Mouse (Mus musculus) Patski (cell line): Measurements from ENCODE around the gene AI661453. TPM values are rescaled to one million over a fixed set of nuclear protein-coding genes. Genes with fewer than 3 reads are reported as not detected.

Experiments
- ATAC-seq: fragments of 100-300 bp; one replicate; pipeline ENCODE4 v1.8.0; 2021
- CTCF ChIA-PET: fragments of 350-600 bp; sonication (Branson Sonifier 250); formaldehyde crosslinking; loops from one replicate; lab custom pipeline; 2022; ENCODE audit warnings: inconsistent platforms; lab: Charles Lee
- POLR2A ChIA-PET: fragments of 350-600 bp; sonication (Branson Sonifier 250); formaldehyde crosslinking; loops from one replicate; lab custom pipeline; 2022; ENCODE audit warnings: antibody characterized with exemption, inconsistent platforms; lab: Charles Lee
- DNase-seq: peaks from one replicate; pipeline ENCODE4 v3.0.0-alpha.2; 2011; ENCODE audit warnings: low read depth, low spot score
- H3K27me3 ChIP-seq: fragments of 371-371 bp; one replicate; pipeline ENCODE4 v1.5.1; 2021
- CTCF ChIP-seq: fragments of 100-300 bp; IDR thresholded peaks from one replicate; pipeline ENCODE4 v1.5.1; 2021
- in situ Hi-C: fragments of 300-500 bp; cut with MboI; formaldehyde crosslinking; loops from 3 replicates; pipeline ENCODE4 v1.11.1; 2018; ENCODE audit warnings: low pct_unique_long_range_greater_than_20kb, mixed read lengths
- polyA plus RNA-seq: library from polyadenylated mRNA; unstranded; gene quantifications from one replicate; pipeline ENCODE4 v1.2.3, GENCODE M21; 2021

The AI661453 gene
- polyA plus RNA-seq, 1 experiment from 2014 or later, result 20.0 TPM

DNA sequence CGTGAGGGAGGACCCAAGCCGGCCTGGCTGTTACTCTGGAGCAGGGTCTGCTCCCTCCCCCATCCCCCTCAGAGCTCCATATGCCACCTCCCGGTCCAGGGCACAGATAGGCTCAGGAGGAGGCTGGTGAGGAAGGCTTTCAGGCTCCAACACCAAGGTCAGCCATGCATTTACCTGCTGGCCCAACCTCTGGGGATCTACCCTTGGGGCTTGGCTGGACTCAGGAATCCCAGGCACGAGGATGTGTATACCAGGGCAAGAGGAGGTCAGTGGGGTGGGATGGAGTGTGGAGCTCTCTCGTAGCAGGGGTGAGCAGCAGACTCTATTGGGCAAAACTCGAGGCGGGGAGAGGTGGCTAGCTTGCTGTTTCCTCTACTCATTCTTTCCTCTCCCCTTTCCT is 16.5 kb downstream of the AI661453 start:
- peak; percentile 84 for ATAC-seq
- ChIA-PET CTCF (interaction anchor here (0.9 kb wide), 1 partner anchor 13 kb away, joined by 3 read pairs; no protein-coding TSS in a partner anchor), POLR2A (no interaction called here)
- no peak for TF ChIP-seq CTCF
- H3K27me3 ChIP-seq, result no peaks in the 10 kb centered on the region
- in situ Hi-C loops, result no loop called here
- DNase-seq, result peak; percentile 39

DNA sequence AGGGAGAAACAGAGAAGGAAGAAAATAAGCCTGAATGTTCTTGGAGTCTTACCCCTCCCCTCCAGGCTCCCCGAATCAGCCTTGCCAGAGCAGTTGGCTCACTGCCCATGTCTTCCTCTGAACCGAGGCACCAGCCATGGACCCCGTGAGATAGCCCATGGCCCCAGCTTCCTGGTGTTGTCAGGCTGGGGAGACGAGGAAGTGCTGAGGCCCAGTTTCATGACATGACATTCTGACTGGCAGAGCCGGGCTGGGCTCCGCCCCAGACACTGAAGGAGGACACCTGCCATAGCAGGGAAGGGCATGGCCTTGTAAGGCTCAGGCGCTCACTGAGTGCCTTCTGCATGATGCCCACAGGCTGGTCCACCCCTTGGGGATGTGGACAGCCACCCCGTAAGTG is 18.3 kb downstream of the AI661453 start:
- TF ChIP-seq CTCF, result no peak

DNA sequence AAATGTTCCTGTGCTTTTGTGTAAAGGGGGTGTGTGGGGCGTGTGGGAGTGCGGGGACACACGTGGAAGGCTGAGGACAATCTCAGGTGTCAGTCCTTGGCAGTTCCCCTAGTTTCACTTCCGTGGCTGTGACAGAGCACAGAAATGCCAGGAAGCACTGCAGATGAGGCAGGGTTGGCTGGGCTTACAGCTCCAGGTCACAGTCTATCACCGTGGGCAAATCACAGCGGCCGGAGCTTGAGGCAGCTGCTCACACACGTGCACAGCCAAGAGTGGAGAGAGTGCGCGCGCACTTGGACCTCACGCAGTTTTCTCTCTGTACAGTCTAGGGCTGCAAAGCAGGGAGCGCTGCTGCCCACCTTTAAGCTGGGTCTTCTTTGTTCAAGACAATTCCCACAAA is 21.9 kb downstream of the AI661453 start:
- ATAC-seq, result no peak
- in situ Hi-C loops, result no loop called here
- no peaks in the 10 kb centered on the region for H3K27me3 ChIP-seq
- no peak for DNase-seq
- no peak for TF ChIP-seq CTCF
- CTCF ChIA-PET, result interaction anchor here (1.2 kb wide), 2 partner anchors 15 to 17 kb away, joined by 3 read pairs; no protein-coding TSS in a partner anchor
- POLR2A ChIA-PET, result no interaction called here

More for the DNA sequence above, 18.3 kb downstream of the AI661453 start:
- H3K27me3 ChIP-seq, result no peaks in the 10 kb centered on the region
- DNase-seq (no peak), ATAC-seq (no peak)
- ChIA-PET CTCF (no interaction called here), POLR2A (interaction anchor here (0.6 to 1.0 kb wide), 4 partner anchors 8 to 301 kb away, joined by 3 to 4 read pairs (median 4); no protein-coding TSS in a partner anchor)
- in situ Hi-C loops, result no loop called here

DNA sequence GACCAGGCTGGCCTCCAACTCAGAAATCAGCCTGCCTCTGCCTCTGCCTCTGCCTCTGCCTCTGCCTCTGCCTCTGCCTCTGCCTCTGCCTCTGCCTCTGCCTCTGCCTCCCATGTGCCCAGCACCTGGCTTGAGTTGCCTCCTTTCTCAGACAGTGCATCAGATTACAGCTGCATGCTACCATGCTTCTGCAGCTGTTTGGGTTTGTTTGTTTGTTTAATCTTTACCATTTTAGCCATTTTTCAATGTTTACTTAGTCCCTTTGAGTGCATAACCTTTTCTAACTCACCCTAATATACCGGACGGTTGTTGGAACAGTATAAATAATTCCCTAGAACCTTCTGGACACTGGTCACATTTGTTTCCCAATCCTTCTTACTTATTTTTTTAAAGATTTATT is 22.5 kb downstream of the AI661453 start:
- in situ Hi-C loops, result no loop called here
- no peaks in the 10 kb centered on the region for H3K27me3 ChIP-seq
- DNase-seq, result no peak
- ATAC-seq, result no peak
- POLR2A ChIA-PET, result no interaction called here
- TF ChIP-seq CTCF, result no peak
- CTCF ChIA-PET, result no interaction called here

DNA sequence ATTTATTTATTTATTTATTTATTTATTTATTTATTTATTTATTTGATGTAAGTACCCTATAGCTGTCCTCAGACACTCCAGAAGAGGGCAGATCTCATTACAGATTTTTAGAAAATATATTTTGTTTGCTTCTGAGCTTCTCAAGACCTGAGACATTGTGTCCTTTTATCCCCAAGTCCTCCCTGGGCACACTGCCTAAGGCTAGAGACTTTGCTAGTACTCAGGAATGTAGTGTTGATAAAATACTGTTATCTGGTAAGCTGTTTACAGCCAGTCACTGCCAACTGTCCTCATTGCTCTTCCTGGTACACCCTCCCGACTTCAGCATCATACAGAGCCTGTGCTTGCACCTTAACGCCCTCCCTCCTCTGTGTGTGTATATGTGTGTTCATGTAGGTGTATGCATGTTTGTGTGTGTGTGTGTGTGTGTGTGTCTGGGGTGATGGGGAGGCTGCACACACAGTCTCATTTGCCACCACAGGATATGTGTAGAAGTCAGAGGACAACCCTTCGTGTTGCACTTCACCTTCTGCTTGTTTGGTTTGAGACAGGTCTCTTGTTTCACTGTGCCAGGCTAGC is 23.0 kb downstream of the AI661453 start:
- POLR2A ChIA-PET, result no interaction called here
- DNase-seq (no peak), ATAC-seq (no peak)
- H3K27me3 ChIP-seq, result no peaks in the 10 kb centered on the region
- CTCF ChIA-PET, result no interaction called here
- in situ Hi-C loops, result no loop called here
- no peak for TF ChIP-seq CTCF

DNA sequence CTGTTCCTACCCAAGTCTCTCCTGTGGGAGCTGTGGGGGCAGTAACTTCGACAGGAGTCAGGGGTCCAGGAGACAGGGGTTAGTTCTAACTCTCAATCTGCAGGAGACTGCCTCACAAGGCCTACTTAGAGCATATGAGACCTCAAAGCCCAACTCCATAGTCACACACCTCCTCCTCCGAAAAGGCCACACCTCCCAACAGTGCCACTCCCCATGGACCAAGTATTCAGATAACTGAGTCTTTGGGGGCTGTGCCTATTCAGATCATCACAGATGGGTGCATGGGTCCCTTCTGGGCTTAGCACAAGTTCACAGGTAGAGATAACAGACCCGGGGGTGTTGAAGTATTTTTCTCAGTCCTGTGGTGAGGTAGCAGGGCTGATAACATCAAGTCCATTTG is 25.3 kb downstream of the AI661453 start:
- ATAC-seq (no peak), DNase-seq (no peak)
- CTCF ChIA-PET, result interaction anchor here (1.7 kb wide), 1 partner anchor 14 kb away, joined by 5 read pairs; no protein-coding TSS in a partner anchor
- no peaks in the 10 kb centered on the region for H3K27me3 ChIP-seq
- POLR2A ChIA-PET, result interaction anchor here (1.6 kb wide), 1 partner anchor 10 kb away, joined by 5 read pairs; no protein-coding TSS in a partner anchor
- in situ Hi-C loops, result no loop called here
- TF ChIP-seq CTCF, result no peak

DNA sequence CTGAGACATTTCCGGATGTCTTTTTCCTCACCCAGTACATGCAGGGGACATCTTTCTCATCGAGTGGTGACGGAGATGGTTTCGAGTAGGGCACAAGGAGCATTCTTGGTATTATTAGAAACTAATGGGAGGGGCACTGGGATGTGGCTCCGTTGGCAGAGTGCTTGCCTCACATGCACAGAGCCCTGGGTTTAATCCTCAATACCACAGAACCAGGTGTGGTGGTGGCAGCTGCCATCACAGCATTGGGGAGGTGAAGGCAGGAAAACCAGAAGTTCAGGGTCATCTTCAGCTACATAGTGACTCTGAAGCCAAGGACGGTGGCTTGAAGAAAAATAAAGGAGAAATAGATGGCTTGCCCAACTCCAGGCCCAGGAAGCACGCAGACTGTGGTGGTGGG is 25.8 kb downstream of the AI661453 start:
- no peak for TF ChIP-seq CTCF
- POLR2A ChIA-PET, result interaction anchor here (1.6 kb wide), 1 partner anchor 11 kb away, joined by 5 read pairs; no protein-coding TSS in a partner anchor
- in situ Hi-C loops, result no loop called here
- DNase-seq (no peak), ATAC-seq (no peak)
- CTCF ChIA-PET, result interaction anchor here (1.7 kb wide), 1 partner anchor 13 kb away, joined by 5 read pairs; no protein-coding TSS in a partner anchor
- H3K27me3 ChIP-seq, result no peaks in the 10 kb centered on the region

DNA sequence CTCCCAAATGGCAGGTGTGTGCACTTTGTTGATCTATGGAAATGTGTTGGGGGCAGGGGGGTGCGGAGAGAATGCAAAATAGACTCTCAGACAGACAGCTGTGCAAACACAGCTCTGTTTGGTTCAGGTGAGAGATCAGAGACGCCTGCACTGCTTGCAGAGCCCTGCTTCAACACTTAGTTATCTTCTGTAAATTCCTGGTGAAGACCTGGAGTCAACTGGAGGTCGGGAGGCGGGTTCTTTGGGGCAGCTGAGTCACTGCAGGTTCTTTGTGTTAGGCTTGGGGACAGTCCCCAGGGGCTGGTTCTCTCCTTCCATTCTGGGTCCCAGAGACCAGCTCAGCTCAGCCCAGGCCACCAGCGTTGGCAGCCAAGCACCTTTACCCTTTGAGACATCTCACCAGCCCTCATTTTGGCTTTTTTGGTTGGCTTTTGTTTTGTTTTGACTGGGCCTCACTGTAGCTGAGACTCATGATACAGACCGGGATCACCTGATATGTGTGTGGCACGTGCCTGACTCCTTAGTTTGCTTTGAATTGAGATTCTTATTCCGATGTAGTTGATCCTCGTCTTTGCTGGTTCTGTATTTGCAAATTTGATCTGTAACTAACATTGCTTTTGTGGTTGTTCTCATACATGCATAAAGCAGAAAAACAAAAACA is 26.4 kb downstream of the AI661453 start:
- DNase-seq, result no peak
- ChIA-PET CTCF (interaction anchor here (1.7 kb wide), 1 partner anchor 13 kb away, joined by 5 read pairs; no protein-coding TSS in a partner anchor), POLR2A (interaction anchor here (0.6 to 1.6 kb wide), 2 partner anchors 8 to 12 kb away, joined by 4 to 5 read pairs; no protein-coding TSS in a partner anchor)
- no peaks in the 10 kb centered on the region for H3K27me3 ChIP-seq
- ATAC-seq, result no peak
- no peak for TF ChIP-seq CTCF
- in situ Hi-C loops, result no loop called here

DNA sequence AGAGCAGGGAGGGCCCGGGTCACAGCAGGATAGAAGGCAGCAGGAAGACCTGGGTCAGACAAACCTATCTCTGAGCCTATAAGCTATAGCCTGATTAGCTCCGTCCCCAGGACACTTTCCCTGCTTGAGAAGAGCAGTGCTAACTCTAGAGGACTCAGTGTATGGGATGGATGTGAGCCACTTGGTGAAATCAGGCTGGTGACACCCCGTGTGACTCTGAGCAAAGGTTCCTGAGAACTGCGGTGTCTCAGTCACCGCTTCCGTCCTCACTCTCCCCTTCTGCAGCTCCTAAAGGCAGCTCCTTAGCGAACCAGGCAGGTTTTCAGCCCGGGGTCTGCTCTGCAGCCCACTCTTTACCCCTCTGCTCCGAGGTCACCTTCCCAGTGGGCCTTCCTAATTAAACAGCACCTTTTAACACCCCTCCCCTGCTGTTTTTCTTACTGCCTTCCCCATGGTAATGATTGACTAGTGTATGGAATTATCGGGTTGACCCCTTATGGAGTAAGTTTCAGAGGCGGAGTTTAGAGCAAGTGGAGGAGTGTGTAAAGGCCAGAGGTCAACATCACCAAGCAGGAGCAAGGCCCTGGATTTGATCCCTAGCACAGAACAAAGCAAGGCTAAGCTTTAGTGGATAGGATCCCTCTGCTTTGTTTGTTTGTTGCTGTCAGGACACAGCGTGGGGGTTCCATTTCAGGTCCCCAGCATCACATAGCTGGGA is 28.0 kb downstream of the AI661453 start:
- DNase-seq, result no peak
- no peaks in the 10 kb centered on the region for H3K27me3 ChIP-seq
- CTCF ChIA-PET, result interaction anchor here (1.4 kb wide), 1 partner anchor 11 kb away, joined by 5 read pairs; no protein-coding TSS in a partner anchor
- ATAC-seq, result no peak
- POLR2A ChIA-PET, result no interaction called here
- in situ Hi-C loops, result no loop called here
- TF ChIP-seq CTCF, result no peak

DNA sequence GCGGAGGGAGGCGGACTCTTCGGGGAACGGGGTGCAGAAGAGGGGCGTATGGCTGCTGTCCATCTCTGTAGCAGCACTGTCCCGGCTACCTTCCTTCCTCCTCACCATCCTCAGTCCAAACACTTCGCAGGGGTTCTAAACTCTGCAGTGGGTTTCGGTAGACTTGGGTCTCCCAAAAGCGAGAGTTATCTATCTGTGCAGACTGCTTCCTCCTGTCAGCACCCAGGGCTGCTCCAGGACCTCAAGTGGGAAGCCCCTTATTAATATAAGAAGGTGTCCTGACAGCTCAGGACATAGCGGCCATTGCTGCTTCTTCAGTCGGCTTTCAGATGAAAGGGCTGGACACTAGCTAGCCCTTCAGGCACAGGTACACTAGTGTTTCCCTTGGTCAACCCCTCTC is 28.6 kb downstream of the AI661453 start:
- ATAC-seq, result no peak
- CTCF ChIA-PET, result interaction anchor here (1.4 kb wide), 1 partner anchor 10 kb away, joined by 5 read pairs; no protein-coding TSS in a partner anchor
- POLR2A ChIA-PET, result no interaction called here
- H3K27me3 ChIP-seq, result no peaks in the 10 kb centered on the region
- DNase-seq, result no peak
- no peak for TF ChIP-seq CTCF
- in situ Hi-C loops, result no loop called here
